Mouse (Mus musculus) heart, embryonic 14.5 days (tissue): Measurements from ENCODE around the gene Stard7. TPM values are rescaled to one million over a fixed set of nuclear protein-coding genes. Genes with fewer than 3 reads are reported as not detected.

Experiments used
- ATAC-seq: fragments of 200-750 bp; cut with Nextera tagmentation; 2 replicates; pipeline ENCODE4 v1.8.0; 2017; ENCODE audit warnings: low read depth, moderate TSS enrichment; ENCODE audit not compliant: insufficient number of reproducible peaks, insufficient read depth, low FRiP score
- H3K27ac ChIP-seq, 2 experiments: fragments of 200-500 bp in 1 of 2; fragments of 300-500 bp in 1 of 2; sonication (generic) in 1 of 2; replicated peaks in 1 of 2; 2 replicates each; pipeline ENCODE4 v1.5.1; 2012 to 2014; ENCODE audit warnings: low read depth in 2 of 2, low read length in 2 of 2, control low read depth in 1 of 2, mild to moderate bottlenecking in 1 of 2, mixed read lengths in 1 of 2; ENCODE audit not compliant: control insufficient read depth in 1 of 2, insufficient read depth in 1 of 2
- H3K27me3 ChIP-seq: fragments of 300-500 bp; sonication (generic); 2 replicates; pipeline ENCODE4 v1.6.1; 2014; ENCODE audit warnings: mild to moderate bottlenecking, low read length, control low read depth; ENCODE audit not compliant: control insufficient read depth, insufficient read depth
- H3K36me3 ChIP-seq: fragments of 300-500 bp; sonication (generic); 2 replicates; pipeline ENCODE4 v1.6.1; 2014; ENCODE audit warnings: mild to moderate bottlenecking, control low read depth, low read length, mixed read lengths; ENCODE audit not compliant: control insufficient read depth, insufficient read depth
- H3K4me1 ChIP-seq, 2 experiments: fragments of 200-500 bp in 1 of 2; fragments of 300-500 bp in 1 of 2; sonication (generic) in 1 of 2; 2 replicates each; pipeline ENCODE4 v1.6.1; 2012 to 2014; ENCODE audit warnings: low read length in 2 of 2, control low read depth in 1 of 2, mixed read lengths in 1 of 2; ENCODE audit not compliant: control insufficient read depth in 2 of 2, insufficient read depth in 2 of 2
- H3K4me2 ChIP-seq: fragments of 300-500 bp; sonication (generic); 2 replicates; pipeline ENCODE4 v1.6.1; 2014; ENCODE audit warnings: mild to moderate bottlenecking, low read length
- H3K4me3 ChIP-seq, 2 experiments: fragments of 200-500 bp in 1 of 2; fragments of 300-500 bp in 1 of 2; sonication (generic) in 1 of 2; 2 replicates each; pipeline ENCODE4 v1.5.1; 2012 to 2014; ENCODE audit warnings: low read length in 2 of 2, mild to moderate bottlenecking in 2 of 2, control low read depth in 1 of 2, low read depth in 1 of 2, moderate library complexity in 1 of 2; ENCODE audit not compliant: control insufficient read depth in 1 of 2, insufficient read depth in 1 of 2
- H3K9ac ChIP-seq: fragments of 300-500 bp; sonication (generic); 2 replicates; pipeline ENCODE4 v1.6.1; 2014; ENCODE audit warnings: mild to moderate bottlenecking, low read length
- H3K9me3 ChIP-seq: fragments of 300-500 bp; sonication (generic); 2 replicates; pipeline ENCODE4 v1.6.1; 2016; ENCODE audit warnings: low read length, control low read depth; ENCODE audit not compliant: control insufficient read depth
- WGBS: fragments of 180-500 bp; shearing (Covaris S2); extraction: QIAGEN DNeasy Blood & Tissue Kit; methylation state at CpG from one replicate; pipeline ENCODE4 v1.1.7; 2014; 5-methylcytosine and 5-hydroxymethylcytosine counted together
- polyA plus RNA-seq: library from polyadenylated mRNA; unstranded; fragments of >200 nt; fragmentation: Nextera tagmentation; extraction: Ambion mirVana; gene quantifications from 2 replicates; pipeline ENCODE4 v1.2.1, GENCODE M21; 2014

Stard7 gene
- polyA plus RNA-seq, 1 experiment from 2014 or later = 128 TPM

GRCm38 (mm10) chr2:127322671-127323285 lies 52.8 kb downstream of the Stard7 start:
- Histone ChIP-seq H3K27me3 (no peaks in the 10 kb centered on the region), H3K9me3 (no peaks in the 10 kb centered on the region), H3K36me3 (no peaks in the 10 kb centered on the region), H3K4me3 (no peak overlapping the region), H3K27ac (no peak overlapping the region), H3K4me2 (no peak overlapping the region), H3K9ac (no peak overlapping the region), H3K4me1 (peaks cover 0 to 5% of the 10 kb centered on the region in 2 experiments; a peak in 3 of 4 replicates)
- no peak for ATAC-seq
- WGBS = 71% methylated on average over 6 of the region's 6 CpGs

DNA sequence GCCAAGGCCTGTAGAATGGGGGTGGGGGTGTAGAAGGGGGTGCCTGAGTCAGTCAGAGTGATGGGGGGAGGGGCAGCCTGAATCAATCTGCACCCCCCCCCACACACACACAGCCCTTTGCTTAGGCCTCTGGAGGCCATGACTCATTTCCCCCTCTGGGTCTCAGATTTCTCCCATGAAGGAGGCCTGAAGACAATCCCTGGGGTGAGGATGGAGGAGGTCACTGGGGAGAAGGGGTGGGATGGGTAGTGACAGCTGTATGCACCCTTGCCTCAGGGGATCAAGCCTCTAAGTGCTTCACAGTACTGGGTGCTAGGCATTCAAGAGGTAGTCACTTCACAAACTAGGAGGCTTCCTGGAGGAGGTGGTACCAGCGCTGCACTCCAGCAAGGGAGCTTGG lies 53.6 kb downstream of the Stard7 start:
- Histone ChIP-seq H3K4me1 (peaks cover 0 to 5% of the 10 kb centered on the region in 2 experiments; a peak in 3 of 4 replicates), H3K36me3 (no peaks in the 10 kb centered on the region), H3K9me3 (no peaks in the 10 kb centered on the region), H3K27ac (no peak overlapping the region), H3K4me2 (no peak overlapping the region), H3K9ac (no peak overlapping the region), H3K27me3 (no peaks in the 10 kb centered on the region), H3K4me3 (no peak overlapping the region)
- 76% methylated on average over 1 of the region's 1 CpGs for WGBS
- no peak for ATAC-seq

GRCm38 (mm10) chr2:127324456-127324855 lies 54.4 kb downstream of the Stard7 start:
- Histone ChIP-seq H3K27me3 (no peaks in the 10 kb centered on the region), H3K4me2 (no peak overlapping the region), H3K4me1 (peaks cover 5 to 9% of the 10 kb centered on the region in 2 experiments; a peak in 3 of 4 replicates), H3K27ac (no peak overlapping the region), H3K9me3 (no peaks in the 10 kb centered on the region), H3K36me3 (no peaks in the 10 kb centered on the region), H3K9ac (no peak overlapping the region), H3K4me3 (no peak overlapping the region)
- ATAC-seq = no peak
- WGBS = 49% methylated on average over 7 of the region's 7 CpGs

DNA sequence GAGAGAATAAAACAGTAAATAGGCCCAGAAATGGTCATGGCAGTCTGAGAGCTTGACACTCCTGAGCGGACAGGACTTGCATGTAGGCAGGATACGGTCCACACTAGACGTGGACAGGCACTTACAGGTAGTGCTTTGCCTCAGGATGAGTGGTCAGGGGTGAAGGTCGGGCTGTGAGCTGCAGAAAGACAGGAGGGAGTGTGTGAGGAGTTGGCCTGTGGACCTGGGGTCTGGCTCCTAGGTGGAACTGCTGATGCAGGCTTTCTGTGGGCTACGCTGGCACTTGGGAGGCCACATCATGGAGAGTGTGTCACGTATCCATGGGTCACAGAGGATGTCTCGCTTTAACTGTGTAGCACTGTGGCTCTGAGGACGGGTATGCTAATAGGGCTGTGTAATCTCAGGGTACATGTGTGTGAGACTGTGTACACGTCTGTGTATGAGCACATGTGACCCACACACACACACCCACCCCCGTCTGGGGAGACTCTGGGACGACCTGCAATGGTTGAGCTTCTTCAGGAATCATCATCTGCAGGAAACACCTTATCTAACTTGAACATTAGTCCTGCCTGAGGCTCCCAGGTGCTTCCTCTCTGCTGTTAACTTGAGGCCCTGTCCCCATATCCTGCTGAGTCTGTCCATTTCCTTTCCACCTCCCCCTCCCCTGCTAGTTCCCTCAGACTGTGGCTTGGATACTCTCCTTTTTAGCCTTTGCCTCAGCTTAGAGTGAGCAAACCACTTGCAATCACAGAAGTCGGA lies 58.3 kb downstream of the Stard7 start:
- Histone ChIP-seq H3K4me1 (peaks cover 14 to 15% of the 10 kb centered on the region in 2 experiments; a peak in 3 of 4 replicates), H3K27ac (peak overlapping the region; percentile 57 to 63), H3K36me3 (no peaks in the 10 kb centered on the region), H3K4me2 (no peak overlapping the region), H3K27me3 (no peaks in the 10 kb centered on the region), H3K9ac (no peak overlapping the region; the same call in 1 of the 2 replicates), H3K4me3 (no peak overlapping the region), H3K9me3 (no peaks in the 10 kb centered on the region)
- ATAC-seq = peak; percentile 67
- 54% methylated on average over 12 of the region's 12 CpGs for WGBS

DNA sequence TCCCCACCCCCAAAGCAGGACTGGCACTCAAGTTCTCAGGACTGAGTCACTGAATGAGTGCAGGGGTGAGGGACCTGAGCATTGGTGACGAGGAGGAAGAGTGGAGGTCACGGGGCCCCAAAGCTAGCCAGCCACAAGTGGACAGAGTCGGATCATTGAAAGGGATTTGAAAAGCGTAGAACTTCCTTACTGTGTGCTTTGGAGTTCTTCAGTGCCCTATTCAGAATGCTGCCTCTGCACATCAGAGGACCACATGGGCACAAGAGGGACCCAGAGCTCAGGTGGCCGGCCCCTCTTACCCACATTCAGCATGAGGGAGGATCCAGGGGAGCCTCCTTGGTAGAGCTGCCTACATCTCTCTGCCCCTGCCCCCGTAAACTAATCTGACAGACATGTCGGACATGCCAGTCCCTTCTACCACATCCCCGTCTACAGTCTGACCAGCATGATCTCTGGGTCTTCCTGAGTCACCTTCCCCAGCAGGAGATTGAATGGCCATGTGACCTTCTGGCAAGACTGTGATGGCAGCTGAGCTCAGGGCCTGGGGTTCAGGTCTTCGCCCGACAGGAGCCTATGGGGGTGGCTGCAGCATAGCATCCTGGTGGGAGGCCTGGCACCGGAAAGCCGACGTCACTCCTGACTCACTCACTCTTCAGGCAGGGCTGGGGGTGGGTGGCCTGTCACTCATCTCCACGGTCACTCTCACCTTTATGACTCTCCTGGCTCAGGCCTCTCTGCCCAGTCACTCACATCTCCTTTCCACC lies 63.0 kb downstream of the Stard7 start:
- Histone ChIP-seq H3K9ac (no peak overlapping the region), H3K36me3 (no peaks in the 10 kb centered on the region), H3K4me1 (peaks cover 29 to 43% of the 10 kb centered on the region in 2 experiments), H3K9me3 (no peaks in the 10 kb centered on the region), H3K27ac (no peak overlapping the region), H3K4me2 (no peak overlapping the region), H3K27me3 (peaks cover 8% of the 10 kb centered on the region; the same call in 1 of the 2 replicates), H3K4me3 (no peak overlapping the region)
- 64% methylated on average over 14 of the region's 14 CpGs for WGBS
- ATAC-seq = no peak

- H3K4me2 ChIP-seq = no peak overlapping the region
- no peaks in the 10 kb centered on the region for H3K9me3 ChIP-seq
- 45% methylated on average over 5 of the region's 5 CpGs for WGBS
Measured at GRCm38 (mm10) chr2:127333945-127334603, 64.1 kb downstream of the Stard7 start.

GRCm38 (mm10) chr2:127335078-127335541 lies 65.1 kb downstream of the Stard7 start:
- Histone ChIP-seq H3K4me1 (peaks cover 25 to 35% of the 10 kb centered on the region in 2 experiments), H3K36me3 (no peaks in the 10 kb centered on the region), H3K4me3 (no peak overlapping the region), H3K27ac (0 out of 4 replicates have a peak overlapping the region, but pooled peaks of 1 of the 2 experiments have one; percentile 45), H3K4me2 (peak overlapping the region; percentile 96; the same call in 1 of the 2 replicates), H3K9ac (no peak overlapping the region), H3K9me3 (no peaks in the 10 kb centered on the region), H3K27me3 (peaks cover 8% of the 10 kb centered on the region; the same call in 1 of the 2 replicates)
- WGBS = 53% methylated on average over 11 of the region's 11 CpGs
- ATAC-seq = no peak

More at GRCm38 (mm10) chr2:127333945-127334603, 64.1 kb downstream of the Stard7 start:
- Histone ChIP-seq H3K4me3 (no peak overlapping the region), H3K36me3 (no peaks in the 10 kb centered on the region), H3K4me1 (peaks cover 27 to 41% of the 10 kb centered on the region in 2 experiments), H3K27ac (no peak overlapping the region), H3K27me3 (peaks cover 8% of the 10 kb centered on the region; the same call in 1 of the 2 replicates), H3K9ac (no peak overlapping the region)
- ATAC-seq = no peak
